Comparison of ENCODE assay signal across 16 mouse cellular contexts in the genomic region with DNA sequence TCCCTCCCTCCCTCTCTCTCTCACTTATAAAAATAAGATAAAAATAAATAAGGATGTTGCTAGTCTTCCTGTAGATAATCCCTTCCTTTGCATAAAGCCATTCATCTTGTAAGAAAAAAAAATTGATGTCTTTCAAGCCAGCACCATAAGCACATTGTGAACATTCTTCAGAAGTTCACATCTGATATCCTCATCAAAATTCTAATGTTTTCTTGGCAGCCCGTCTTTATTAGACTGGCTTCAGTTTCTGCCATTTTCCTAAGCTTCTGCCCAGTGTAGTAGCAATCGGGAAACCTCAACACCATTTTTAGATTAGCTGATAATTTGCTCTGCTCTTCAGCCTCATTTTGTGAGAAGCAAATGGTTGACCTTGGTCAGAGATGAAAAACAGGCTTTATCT.
"Had no signal": no experiment of that assay in that cellular context is flagged by ENCODE, and none has a peak within 500 bp of the region (broad histone marks: within the 10 kb centered on the region; RNA-seq: fewer than 3 reads in every experiment).

No protein-coding gene starts in this region.

- H3K9ac ChIP-seq: lung, embryonic 15.5 days; midbrain, embryonic 13.5 days; midbrain, embryonic 15.5 days; neural tube, embryonic 12.5 days had no signal

- H3K4me2 ChIP-seq: lung, embryonic 15.5 days; midbrain, embryonic 11.5 days; midbrain, embryonic 13.5 days; midbrain, embryonic 15.5 days; neural tube, embryonic 12.5 days had no signal

- H3K4me3 ChIP-seq: lung, embryonic 15.5 days; megakaryocyte, embryonic 14.5 days; midbrain, embryonic 13.5 days; midbrain, embryonic 15.5 days; neural tube, embryonic 12.5 days had no signal

- H3K4me1 ChIP-seq: lung, embryonic 15.5 days; midbrain, embryonic 13.5 days; midbrain, embryonic 15.5 days; neural tube, embryonic 12.5 days had no signal

- H3K9me3 ChIP-seq: lung, embryonic 15.5 days; midbrain, embryonic 13.5 days; midbrain, embryonic 15.5 days; neural tube, embryonic 12.5 days had no signal

- H3K27ac ChIP-seq: lung, embryonic 15.5 days; macrophage; midbrain, embryonic 13.5 days; midbrain, embryonic 15.5 days; neural tube, embryonic 12.5 days had no signal

- H3K36me3 ChIP-seq: lung, embryonic 15.5 days; midbrain, embryonic 13.5 days; midbrain, embryonic 15.5 days; neural tube, embryonic 12.5 days had no signal

- H3K27me3 ChIP-seq: lung, embryonic 15.5 days; megakaryocyte, embryonic 14.5 days; midbrain, embryonic 13.5 days; midbrain, embryonic 15.5 days; neural tube, embryonic 12.5 days had no signal

- DNase-seq: lung, adult 2 months; lung, postnatal 14 days; lung, postnatal 36 days; right cerebral cortex, postnatal 14 days; spleen, adult 18-20 months; thymus, adult 18-20 months; thymus, postnatal 14 days; thymus, postnatal 36 days had no signal

- ATAC-seq: lung, postnatal 0 days; midbrain, embryonic 13.5 days; midbrain, embryonic 15.5 days had no signal
